Mouse (Mus musculus) kidney, embryonic 14.5 days (tissue): ENCODE measurements around the gene Gpr65. TPM values are rescaled to one million over a fixed set of nuclear protein-coding genes. Genes with fewer than 3 reads are reported as not detected.

Source experiments
- polyA plus RNA-seq: library from polyadenylated mRNA; unstranded; fragments of >200 nt; fragmentation: Nextera tagmentation; extraction: Ambion mirVana; gene quantifications from 2 replicates; pipeline ENCODE4 v1.2.1, GENCODE M21; 2014

Gene Gpr65
- polyA plus RNA-seq, 1 experiment from 2014 or later = 1.2 TPM

Other genes starting within 250 kb of the Gpr65 start
- 7.7 and 14.9 TPM in 2 replicates for gene Galc, start 9.2 kb upstream of the Gpr65 start, polyA plus RNA-seq